Mouse (Mus musculus) brown adipose tissue, adult 24 weeks (tissue): ENCODE data around the gene Kctd7. TPM values are rescaled to one million over a fixed set of nuclear protein-coding genes. Genes with fewer than 3 reads are reported as not detected.

Experiments
- H3K27ac ChIP-seq: fragments of 200-500 bp; replicated peaks from 2 replicates; pipeline ENCODE4 v1.5.1; 2012; ENCODE audit warnings: low read depth, mild to moderate bottlenecking, low read length
- H3K4me1 ChIP-seq: fragments of 200-500 bp; 2 replicates; pipeline ENCODE4 v1.6.1; 2012; ENCODE audit warnings: low read length, mixed read lengths; ENCODE audit not compliant: control insufficient read depth, insufficient read depth, insufficient read length
- H3K4me3 ChIP-seq: fragments of 200-500 bp; 2 replicates; pipeline ENCODE4 v1.5.1; 2012; ENCODE audit warnings: low read depth, mild to moderate bottlenecking, low read length, moderate library complexity; ENCODE audit not compliant: insufficient read depth
- polyA plus RNA-seq: library from polyadenylated mRNA; stranded (reverse); fragments of >200 nt; gene quantifications from 2 replicates; pipeline ENCODE4 v1.2.4, GENCODE M21; 2012; ENCODE audit not compliant: missing spikeins, insufficient read depth, insufficient read length

The Kctd7 gene
- polyA plus RNA-seq, 1 experiment, result 1.2 TPM

DNA sequence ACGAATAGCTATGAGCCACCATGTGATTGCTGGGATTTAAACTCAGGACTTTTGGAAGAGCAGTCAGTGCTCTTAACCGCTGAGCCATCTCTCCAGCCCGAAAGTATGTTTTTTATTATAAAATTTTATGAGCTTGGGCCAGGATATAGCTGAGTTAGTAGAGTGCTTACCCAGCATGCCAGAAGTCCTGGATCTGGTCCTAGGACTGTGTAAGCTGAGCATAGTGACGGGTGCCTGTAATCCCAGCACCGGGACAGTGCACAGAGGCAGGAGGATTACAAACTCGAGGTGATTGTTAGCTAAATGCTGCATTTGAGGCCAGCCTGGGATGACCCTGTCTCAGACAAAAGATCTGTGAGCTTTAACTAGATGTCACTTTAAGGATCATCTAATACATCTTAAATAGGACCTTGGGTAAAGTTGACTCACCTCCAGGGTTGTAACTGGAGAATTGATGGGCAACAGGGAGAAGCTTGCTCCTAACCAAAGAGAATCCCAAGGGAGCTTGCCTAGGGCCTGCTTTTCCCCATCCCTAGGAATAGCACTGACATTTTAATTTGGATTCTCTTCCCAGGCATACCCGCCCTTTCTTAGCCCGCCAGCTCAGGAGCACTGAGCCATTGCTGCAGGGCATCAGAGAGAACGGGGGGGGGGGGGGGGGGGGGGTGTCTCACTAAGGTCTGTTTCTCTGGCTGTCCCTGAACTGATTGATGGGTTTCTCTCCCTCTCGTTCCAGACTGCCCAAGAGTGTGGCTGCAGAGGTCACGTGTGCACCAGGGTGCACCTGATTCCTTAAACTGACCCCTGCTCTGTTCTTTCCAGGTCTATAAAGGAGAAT is 15.8 kb upstream of the Kctd7 start:
- Histone ChIP-seq H3K27ac (0 out of 2 replicates have a peak overlapping the region, but pooled peaks have one; percentile 27), H3K4me3 (no peak overlapping the region), H3K4me1 (peaks cover 8% of the 10 kb centered on the region)

DNA sequence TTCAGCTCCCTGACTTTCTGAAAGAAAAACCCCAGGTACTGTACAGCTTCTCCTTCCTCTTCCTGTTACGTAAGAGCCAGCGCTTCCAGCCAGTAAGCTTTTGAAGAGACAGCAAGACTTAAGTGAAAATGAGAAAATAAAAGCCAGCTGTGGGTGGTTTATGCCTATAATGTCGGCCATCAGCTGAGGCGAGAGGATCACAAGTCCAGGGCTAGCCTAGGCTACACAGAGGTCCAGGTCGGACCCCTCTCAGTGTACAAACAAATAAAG is 15.2 kb upstream of the Kctd7 start:
- H3K27ac ChIP-seq, result no peak overlapping the region
- H3K4me3 ChIP-seq, result no peak overlapping the region
- H3K4me1 ChIP-seq, result peaks cover 8% of the 10 kb centered on the region

DNA sequence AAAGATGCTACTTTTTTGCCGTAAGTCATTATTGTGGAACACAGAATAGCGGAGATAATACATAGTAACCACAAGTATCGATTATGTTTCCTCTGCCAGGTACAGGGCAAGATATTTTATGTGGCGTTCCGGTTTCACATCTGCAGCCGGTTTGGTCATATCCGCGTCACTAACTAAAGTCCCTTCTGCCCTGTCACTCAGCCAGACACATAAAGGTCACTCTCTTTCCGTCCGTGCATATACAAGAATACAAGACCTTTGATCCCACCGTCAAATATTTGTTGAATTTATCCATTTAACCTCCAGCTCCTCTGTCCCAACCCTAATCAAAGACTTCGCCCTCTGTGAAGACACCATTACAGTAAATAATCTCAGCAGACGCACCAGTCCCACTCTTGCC is 8.1 kb upstream of the Kctd7 start:
- Histone ChIP-seq H3K27ac (no peak overlapping the region), H3K4me1 (no peaks in the 10 kb centered on the region), H3K4me3 (no peak overlapping the region)

DNA sequence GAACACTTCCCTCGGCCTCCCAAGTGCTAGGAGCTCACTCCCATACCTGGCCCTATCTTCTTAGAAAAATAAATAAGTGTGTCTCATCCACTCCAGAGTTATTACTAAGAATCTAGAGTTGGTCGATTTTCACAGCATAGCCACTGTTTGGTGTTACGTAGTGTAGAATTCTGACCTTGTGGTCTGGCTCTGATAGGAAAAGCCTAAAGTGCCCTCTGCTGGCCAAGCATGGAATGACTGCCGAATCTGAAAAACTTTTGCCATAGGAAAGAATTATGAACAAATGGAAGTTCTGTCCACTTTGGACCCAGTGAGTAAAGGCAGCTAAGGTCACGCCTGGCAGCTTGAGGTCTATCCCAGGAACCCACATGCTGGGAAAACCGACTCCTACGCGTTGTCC is 5.3 kb upstream of the Kctd7 start:
- H3K27ac ChIP-seq, result no peak overlapping the region
- peaks cover 3% of the 10 kb centered on the region; the same call in 1 of the 2 replicates for H3K4me1 ChIP-seq
- no peak overlapping the region for H3K4me3 ChIP-seq

DNA sequence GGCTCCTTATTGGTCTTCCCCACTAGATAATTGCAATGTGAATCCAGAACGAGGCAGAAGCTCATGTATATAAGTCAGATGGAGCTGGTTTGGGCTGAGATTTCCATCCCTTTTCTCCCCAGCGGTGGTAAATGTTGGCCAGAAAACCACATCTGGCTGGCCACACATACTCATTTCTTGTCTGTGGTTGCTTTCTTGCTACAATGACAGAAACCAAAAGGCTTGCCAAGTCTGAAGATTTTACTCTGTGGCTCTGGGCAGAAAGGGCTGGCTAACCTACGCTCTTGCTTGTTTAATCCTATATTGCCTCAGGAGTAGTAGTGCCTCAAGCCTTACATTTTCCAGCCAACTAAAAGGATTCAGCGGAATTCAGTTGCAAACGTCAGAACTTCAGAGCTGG is 3.5 kb upstream of the Kctd7 start:
- H3K27ac ChIP-seq, result peak overlapping the region; percentile 26
- no peak overlapping the region for H3K4me3 ChIP-seq
- H3K4me1 ChIP-seq, result peaks cover 3% of the 10 kb centered on the region; the same call in 1 of the 2 replicates

DNA sequence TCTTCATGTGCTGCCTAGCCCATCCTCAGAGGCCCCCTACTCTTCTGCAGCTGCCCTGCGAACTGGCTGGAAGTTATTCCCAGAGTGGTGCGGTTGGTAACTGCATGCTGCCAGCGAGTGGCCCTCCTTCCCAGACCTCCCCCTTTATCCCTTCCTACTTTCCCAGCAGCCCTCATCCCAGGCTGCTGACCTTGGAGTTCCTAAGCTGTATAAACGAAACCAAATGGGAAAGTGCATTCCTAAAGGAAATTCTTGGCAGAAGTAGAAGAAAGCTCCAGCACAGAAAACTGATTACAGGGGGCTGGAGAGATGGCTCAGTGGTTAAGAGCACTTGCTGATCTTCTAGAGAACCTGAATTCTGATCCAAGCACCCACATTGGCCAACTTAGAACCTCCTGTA is 2.6 kb upstream of the Kctd7 start:
- H3K4me1 ChIP-seq, result peaks cover 3% of the 10 kb centered on the region; the same call in 1 of the 2 replicates
- no peak overlapping the region; the same call in 1 of the 2 replicates for H3K27ac ChIP-seq
- no peak overlapping the region for H3K4me3 ChIP-seq

DNA sequence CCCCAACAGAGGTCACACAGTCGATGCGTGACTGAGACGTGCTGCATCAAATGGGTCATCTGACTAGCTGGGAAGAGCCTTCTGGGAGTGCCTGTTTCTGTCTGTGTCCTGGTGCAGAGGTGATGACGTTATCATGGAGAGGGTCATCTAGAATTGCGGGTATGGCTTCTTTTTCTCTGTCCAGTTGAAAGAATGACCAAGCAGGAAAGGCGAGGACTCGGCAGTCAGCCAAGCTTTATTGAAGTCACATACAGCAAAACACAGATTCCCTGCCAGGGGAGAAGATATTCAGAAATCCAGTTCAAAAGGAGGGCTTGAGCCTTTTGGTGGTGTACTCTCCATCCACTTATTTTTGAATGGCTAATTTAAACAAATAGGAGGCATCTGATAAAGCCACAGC is 1.6 kb upstream of the Kctd7 start:
- Histone ChIP-seq H3K4me1 (peaks cover 3% of the 10 kb centered on the region; the same call in 1 of the 2 replicates), H3K4me3 (no peak overlapping the region), H3K27ac (no peak overlapping the region)

DNA sequence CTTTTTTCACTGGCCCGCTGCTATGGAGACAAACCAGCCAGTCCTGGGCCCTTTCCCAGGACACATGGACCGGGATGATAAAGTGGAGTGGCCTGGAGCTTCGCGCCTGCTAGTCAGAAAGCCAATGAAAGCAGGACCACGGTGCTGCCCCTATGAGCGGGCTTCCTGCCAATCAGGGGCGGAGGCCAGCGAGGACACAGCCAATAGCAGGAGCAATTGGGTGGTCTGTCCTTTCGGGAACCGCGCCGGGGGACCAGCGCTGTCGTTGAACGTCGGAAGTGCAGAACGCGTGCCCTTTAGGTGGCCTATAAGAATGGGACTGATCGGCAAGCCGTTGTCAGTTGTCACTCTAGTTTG is 706 bp upstream of the Kctd7 start:
- peak overlapping the region; percentile 3; the same call in 1 of the 2 replicates for H3K27ac ChIP-seq

DNA sequence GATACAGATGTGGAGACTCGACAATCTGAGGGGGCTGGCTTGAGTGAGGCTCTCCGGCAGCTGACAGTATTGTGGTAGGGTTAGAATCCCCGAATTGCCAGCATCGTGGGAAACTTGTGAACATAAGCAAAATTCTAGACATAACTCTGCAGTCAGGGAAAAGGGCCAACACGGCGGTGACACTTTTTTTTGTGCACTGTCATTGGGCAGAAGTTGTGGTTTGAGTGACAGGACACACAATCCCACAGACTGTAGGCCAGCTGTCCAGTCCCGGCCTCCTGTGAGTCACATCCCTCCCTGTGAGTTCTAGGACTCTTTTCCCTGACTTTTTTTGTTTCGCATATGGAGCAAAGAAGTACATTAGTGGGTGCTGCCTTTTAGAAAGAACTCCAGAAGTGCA is 1.3 kb downstream of the Kctd7 start:
- Histone ChIP-seq H3K4me1 (peaks cover 3% of the 10 kb centered on the region; the same call in 1 of the 2 replicates), H3K27ac (no peak overlapping the region), H3K4me3 (0 out of 2 replicates have a peak overlapping the region, but pooled peaks have one; percentile 1)

More for the DNA sequence above, 706 bp upstream of the Kctd7 start:
- Histone ChIP-seq H3K4me1 (peaks cover 3% of the 10 kb centered on the region; the same call in 1 of the 2 replicates), H3K4me3 (peak overlapping the region; percentile 65)

DNA sequence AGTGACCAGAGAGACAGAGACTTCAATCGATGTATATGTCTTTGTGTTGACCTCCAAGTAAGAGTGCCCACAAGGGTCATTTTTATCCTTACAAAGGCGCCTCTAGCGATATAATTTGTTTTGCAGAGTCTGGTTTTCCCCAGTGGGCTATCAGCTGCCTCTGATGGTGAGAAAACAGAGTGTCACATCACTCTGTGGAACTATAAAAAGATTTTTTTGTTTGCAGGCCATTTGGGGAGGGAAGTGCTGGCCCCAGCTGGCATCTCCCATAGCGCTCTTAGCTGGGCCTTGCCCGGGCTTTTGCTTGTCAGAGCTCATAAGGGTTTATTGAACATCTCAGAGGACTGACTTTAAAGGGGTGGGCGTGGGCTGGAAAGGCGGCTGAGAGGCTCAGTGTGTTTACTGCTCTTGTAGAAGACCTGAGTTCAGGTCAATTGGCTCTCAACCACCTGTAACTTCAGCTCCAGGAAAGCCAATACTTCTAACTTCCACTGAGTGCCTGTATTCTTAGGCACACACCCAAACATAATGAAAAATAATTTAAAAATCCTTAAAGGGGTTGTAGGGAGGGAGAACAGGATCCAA is 5.2 kb downstream of the Kctd7 start:
- Histone ChIP-seq H3K4me3 (no peak overlapping the region), H3K4me1 (no peaks in the 10 kb centered on the region), H3K27ac (no peak overlapping the region)

DNA sequence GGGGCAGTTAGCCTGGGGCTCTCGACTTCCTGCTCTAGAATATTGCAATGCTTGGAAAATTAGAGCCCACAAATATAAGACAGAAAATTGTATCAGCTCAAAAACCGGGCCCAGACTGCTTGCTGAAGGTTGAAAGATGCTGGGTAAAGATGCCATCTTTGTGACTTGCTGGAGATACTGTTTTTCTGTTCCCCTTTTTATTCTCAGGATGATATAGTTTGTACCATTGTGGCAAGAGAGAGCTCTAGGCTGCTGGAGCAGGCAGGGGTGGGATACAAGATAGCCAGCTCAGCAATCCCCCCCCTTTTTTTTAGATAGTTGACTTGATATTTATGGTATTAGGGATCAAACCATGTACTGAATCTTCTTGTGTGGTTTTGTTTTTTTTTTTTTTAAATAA is 9.6 kb downstream of the Kctd7 start:
- no peak overlapping the region for H3K4me3 ChIP-seq
- H3K27ac ChIP-seq, result no peak overlapping the region
- H3K4me1 ChIP-seq, result no peaks in the 10 kb centered on the region

DNA sequence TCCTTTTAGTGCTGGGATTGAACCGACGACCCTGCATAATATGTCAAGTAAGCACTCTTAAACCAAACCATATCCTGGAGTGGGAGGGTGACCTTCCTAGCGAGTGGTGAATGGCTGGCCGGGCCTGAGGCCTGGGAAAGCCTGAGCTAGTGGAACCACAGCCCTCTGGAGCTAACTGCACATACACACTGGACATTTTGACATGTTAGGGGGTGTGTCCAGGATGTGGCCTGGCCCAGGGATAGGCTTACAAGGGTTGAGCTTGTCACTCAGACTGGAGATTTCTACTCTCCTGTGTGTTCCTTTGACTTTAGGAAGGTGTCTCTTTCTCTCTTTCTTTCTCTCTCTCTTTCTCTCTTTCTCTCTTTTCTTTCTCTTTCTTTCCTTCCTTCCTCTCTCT is 13.9 kb downstream of the Kctd7 start:
- no peak overlapping the region for H3K4me3 ChIP-seq
- no peaks in the 10 kb centered on the region for H3K4me1 ChIP-seq
- H3K27ac ChIP-seq, result no peak overlapping the region

DNA sequence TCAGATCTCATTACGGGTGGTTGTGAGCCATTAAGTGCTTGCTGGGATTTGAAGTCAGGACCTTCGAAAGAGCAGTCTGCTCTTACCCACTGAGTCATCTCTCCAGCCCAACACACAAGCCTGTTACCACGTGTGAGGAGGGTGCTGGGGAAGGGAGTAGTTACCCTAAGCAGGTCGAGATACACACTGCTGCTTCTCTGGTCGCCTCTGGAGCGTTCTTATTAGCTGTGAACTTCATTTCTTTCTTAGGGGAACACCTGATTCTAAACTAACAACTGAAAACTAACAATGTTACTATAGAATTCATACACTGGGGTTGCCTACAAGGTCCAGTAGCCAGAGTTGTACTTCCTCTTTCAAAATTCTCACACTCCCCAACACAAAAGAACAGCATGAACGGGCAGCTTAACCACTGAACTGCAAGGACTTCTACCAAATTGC is 15.1 kb downstream of the Kctd7 start:
- Histone ChIP-seq H3K4me1 (no peaks in the 10 kb centered on the region), H3K4me3 (no peak overlapping the region), H3K27ac (no peak overlapping the region)

DNA sequence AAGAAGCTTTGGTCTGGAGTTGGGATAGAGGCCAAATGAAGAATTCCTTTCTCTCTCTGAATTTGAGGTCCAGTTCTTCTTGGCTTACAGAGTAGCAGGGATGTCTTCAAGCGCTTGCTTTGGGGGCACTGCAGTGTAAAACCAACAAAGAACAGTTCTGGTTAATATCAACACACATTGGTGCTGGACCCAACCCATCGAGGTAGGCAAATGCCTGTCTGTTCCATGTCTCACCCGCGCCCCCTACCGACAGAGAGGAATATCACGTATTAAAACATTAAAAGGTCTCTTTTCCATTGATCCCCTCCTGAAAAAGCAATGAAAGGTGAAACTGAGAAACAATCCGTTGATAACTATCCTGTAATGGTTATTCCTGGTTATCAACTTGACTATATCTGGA is 19.0 kb downstream of the Kctd7 start:
- H3K27ac ChIP-seq, result no peak overlapping the region

DNA sequence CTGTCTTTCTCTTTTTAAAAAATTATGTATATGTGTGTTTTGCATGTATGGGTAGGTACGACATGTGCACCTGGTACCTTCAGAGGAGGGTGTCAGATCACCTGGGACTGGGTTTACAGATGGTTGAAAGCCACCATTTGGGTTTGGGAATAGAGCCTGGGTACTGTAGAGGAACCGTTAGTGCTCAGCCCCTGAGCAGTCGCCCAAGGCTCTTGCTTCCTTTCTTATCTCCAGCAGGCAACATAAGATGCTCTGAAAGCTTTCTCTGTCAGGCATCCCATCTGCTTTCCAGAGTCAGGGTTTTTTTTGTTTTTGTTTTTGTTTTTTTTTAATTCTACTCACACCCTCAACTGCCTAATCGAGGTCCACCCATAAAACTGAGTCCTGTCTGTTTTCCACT is 20.6 kb downstream of the Kctd7 start:
- no peaks in the 10 kb centered on the region for H3K4me1 ChIP-seq
- no peak overlapping the region for H3K4me3 ChIP-seq
- no peak overlapping the region for H3K27ac ChIP-seq

More for the DNA sequence above, 19.0 kb downstream of the Kctd7 start:
- H3K4me1 ChIP-seq, result no peaks in the 10 kb centered on the region
- H3K4me3 ChIP-seq, result no peak overlapping the region

DNA sequence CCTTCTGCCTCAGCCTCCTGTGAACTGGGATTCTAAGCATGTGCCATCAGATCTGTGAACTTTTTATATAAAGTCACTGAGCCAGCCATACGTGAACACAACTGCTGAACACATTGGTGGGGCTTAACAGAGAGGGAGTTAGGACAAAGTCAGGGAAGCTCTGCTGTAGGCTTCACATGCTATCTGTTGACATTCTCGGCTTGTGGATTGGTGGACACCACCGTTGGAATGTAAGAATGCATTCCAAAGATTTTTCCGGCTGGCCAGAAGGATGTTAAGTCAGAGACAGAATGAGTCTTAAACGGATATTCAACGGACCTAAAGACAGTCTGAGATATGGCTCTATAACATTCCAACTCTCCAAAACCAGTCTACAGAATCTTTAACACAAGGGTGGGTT is 24.4 kb downstream of the Kctd7 start:
- H3K27ac ChIP-seq, result no peak overlapping the region
- no peak overlapping the region for H3K4me3 ChIP-seq
- peaks cover 11% of the 10 kb centered on the region; the same call in 1 of the 2 replicates for H3K4me1 ChIP-seq
